Mouse (Mus musculus) stomach, embryonic 15.5 days (tissue): ENCODE measurements around the gene Incenp. TPM values are rescaled to one million over a fixed set of nuclear protein-coding genes. Genes with fewer than 3 reads are reported as not detected.
A peak's percentile ranks its signal among the peaks of the same experiment; 100 is the strongest.
"Not testable (repeated sequence)": the region's sequence is repeated elsewhere in the genome, so short reads cannot be mapped to it uniquely, and the experiment has no call there.

Experiments
- ATAC-seq: fragments of 200-750 bp; cut with Nextera tagmentation; 2 replicates; pipeline ENCODE4 v1.8.0; 2017; ENCODE audit warnings: low read depth, moderate number of reproducible peaks, moderate TSS enrichment; ENCODE audit not compliant: insufficient read depth, low FRiP score
- H3K27ac ChIP-seq: fragments of 300-500 bp; sonication (generic); 2 replicates; pipeline ENCODE4 v1.5.1; 2015; ENCODE audit warnings: mild to moderate bottlenecking, inconsistent platforms
- H3K27me3 ChIP-seq: fragments of 300-500 bp; sonication (generic); replicated peaks from 2 replicates; pipeline ENCODE4 v1.6.1; 2015; ENCODE audit warnings: inconsistent platforms
- H3K36me3 ChIP-seq: fragments of 300-500 bp; sonication (generic); 2 replicates; pipeline ENCODE4 v1.6.1; 2015; ENCODE audit warnings: inconsistent platforms
- H3K4me1 ChIP-seq: fragments of 300-500 bp; sonication (generic); 2 replicates; pipeline ENCODE4 v1.6.1; 2015; ENCODE audit warnings: inconsistent platforms
- H3K4me2 ChIP-seq: fragments of 300-500 bp; sonication (generic); 2 replicates; pipeline ENCODE4 v1.6.1; 2015; ENCODE audit warnings: mild to moderate bottlenecking, inconsistent platforms
- H3K4me3 ChIP-seq: fragments of 300-500 bp; sonication (generic); replicated peaks from 2 replicates; pipeline ENCODE4 v1.5.1; 2015; ENCODE audit warnings: inconsistent platforms
- H3K9ac ChIP-seq: fragments of 300-500 bp; sonication (generic); 2 replicates; pipeline ENCODE4 v1.6.1; 2015; ENCODE audit warnings: inconsistent platforms
- H3K9me3 ChIP-seq: fragments of 300-500 bp; sonication (generic); 2 replicates; pipeline ENCODE4 v1.6.1; 2016; ENCODE audit warnings: inconsistent platforms
- WGBS: fragments of 180-500 bp; shearing (Covaris S2); methylation state at CpG from one replicate; pipeline ENCODE4 v1.1.7; 2015; 5-methylcytosine and 5-hydroxymethylcytosine counted together
- polyA plus RNA-seq: library from polyadenylated mRNA; unstranded; fragments of >200 nt; fragmentation: Nextera tagmentation; extraction: Ambion mirVana; gene quantifications from 2 replicates; pipeline ENCODE4 v1.2.1, GENCODE M21; 2015

The Incenp gene
- polyA plus RNA-seq, 1 experiment from 2014 or later = 93.9 TPM

DNA sequence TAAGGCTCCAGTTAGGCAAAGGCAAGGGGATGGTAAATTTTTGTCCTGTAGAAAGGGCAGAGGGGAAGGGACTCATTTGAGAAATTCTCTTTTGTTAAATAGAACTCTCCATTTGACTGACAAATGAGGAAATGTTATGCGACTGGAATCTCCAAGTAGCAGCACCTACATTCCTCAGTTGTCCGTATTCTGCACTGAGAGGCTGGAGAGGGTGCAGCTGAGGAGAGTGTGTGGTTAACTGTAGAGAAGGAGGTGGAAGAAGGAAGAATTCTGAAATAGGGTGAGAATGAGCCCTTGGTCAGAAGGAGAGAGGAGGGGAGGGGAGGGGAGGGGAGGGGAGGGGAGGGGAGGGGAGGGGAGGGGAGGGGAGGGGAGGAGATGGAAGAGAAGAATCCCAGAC is 34.6 kb upstream of the Incenp start:
- Histone ChIP-seq H3K4me1 (0 out of 2 replicates have a peak, but pooled peaks cover 3% of the 10 kb centered on the region), H3K9ac (no peak overlapping the region), H3K27ac (no peak overlapping the region), H3K36me3 (no peaks in the 10 kb centered on the region), H3K4me2 (no peak overlapping the region), H3K4me3 (no peak overlapping the region), H3K9me3 (no peaks in the 10 kb centered on the region), H3K27me3 (no peaks in the 10 kb centered on the region)
- WGBS = 63% methylated on average over 2 of the region's 2 CpGs
- ATAC-seq = no peak

- WGBS = 73% methylated on average over 2 of the region's 2 CpGs
- H3K4me3 ChIP-seq, H3K27ac ChIP-seq, H3K9me3 ChIP-seq, H3K36me3 ChIP-seq, H3K9ac ChIP-seq, H3K27me3 ChIP-seq, H3K4me2 ChIP-seq, H3K4me1 ChIP-seq: not testable (repeated sequence)
- ATAC-seq = 0 out of 2 replicates have a peak, but pooled peaks have one; percentile 35
Measured at GRCm38 (mm10) chr19:9931167-9931607, 31.8 kb upstream of the Incenp start.

DNA sequence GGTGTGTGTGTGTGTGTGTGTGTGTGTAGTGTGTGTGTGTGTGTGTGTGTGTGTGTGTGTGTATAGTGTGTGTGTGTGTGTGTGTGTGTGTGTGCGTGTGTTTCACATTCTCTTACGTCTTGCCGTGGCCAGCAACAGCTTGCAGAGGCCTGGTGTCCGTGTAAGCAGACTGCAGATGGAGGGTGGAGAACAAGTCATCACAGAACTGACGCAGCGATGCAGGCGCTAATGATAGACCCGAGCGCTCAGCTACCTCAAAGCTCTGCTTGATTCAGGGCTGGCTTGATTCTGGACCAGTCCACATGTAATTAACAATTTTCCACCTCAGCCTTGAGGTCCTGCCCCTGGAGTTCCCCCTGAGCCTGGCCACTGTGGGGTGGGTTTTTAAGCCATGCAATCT is 28.7 kb upstream of the Incenp start:
- Histone ChIP-seq H3K27me3 (no peaks in the 10 kb centered on the region), H3K27ac (no peak overlapping the region), H3K4me3 (no peak overlapping the region), H3K4me1 (no peaks in the 10 kb centered on the region), H3K4me2 (no peak overlapping the region), H3K36me3 (no peaks in the 10 kb centered on the region), H3K9ac (no peak overlapping the region), H3K9me3 (no peaks in the 10 kb centered on the region)
- WGBS = 76% methylated on average over 9 of the region's 9 CpGs
- no peak for ATAC-seq

- no peak overlapping the region for H3K9ac ChIP-seq
- H3K4me2 ChIP-seq = 0 out of 2 replicates have a peak overlapping the region, but pooled peaks have one; percentile 8
- no peak for ATAC-seq
- WGBS = 48% methylated on average over 8 of the region's 8 CpGs
- no peak overlapping the region for H3K27ac ChIP-seq
- H3K4me3 ChIP-seq = no peak overlapping the region
- H3K27me3 ChIP-seq = no peaks in the 10 kb centered on the region
- H3K4me1 ChIP-seq = peaks cover 11% of the 10 kb centered on the region
- H3K36me3 ChIP-seq = no peaks in the 10 kb centered on the region
- no peaks in the 10 kb centered on the region for H3K9me3 ChIP-seq
Measured at GRCm38 (mm10) chr19:9924769-9925272, 25.5 kb upstream of the Incenp start.

- WGBS = 31% methylated on average over 13 of the region's 13 CpGs
- H3K27me3 ChIP-seq = no peaks in the 10 kb centered on the region
- no peak; the same call in 1 of the 2 replicates for ATAC-seq
- no peak overlapping the region for H3K4me3 ChIP-seq
- H3K36me3 ChIP-seq = no peaks in the 10 kb centered on the region
- H3K27ac ChIP-seq = no peak overlapping the region
- no peaks in the 10 kb centered on the region for H3K9me3 ChIP-seq
- H3K9ac ChIP-seq = no peak overlapping the region
- peaks cover 11% of the 10 kb centered on the region for H3K4me1 ChIP-seq
- H3K4me2 ChIP-seq = 0 out of 2 replicates have a peak overlapping the region, but pooled peaks have one; percentile 8
Measured at GRCm38 (mm10) chr19:9924034-9924768, 24.9 kb upstream of the Incenp start.

- no peak overlapping the region for H3K4me3 ChIP-seq
- H3K9ac ChIP-seq = no peak overlapping the region
- no peak overlapping the region for H3K4me2 ChIP-seq
- no peak overlapping the region for H3K27ac ChIP-seq
- ATAC-seq = no peak
- no peaks in the 10 kb centered on the region for H3K9me3 ChIP-seq
- no peaks in the 10 kb centered on the region for H3K36me3 ChIP-seq
- H3K4me1 ChIP-seq = peaks cover 11% of the 10 kb centered on the region
- H3K27me3 ChIP-seq = no peaks in the 10 kb centered on the region
Measured at GRCm38 (mm10) chr19:9923048-9923447, 23.7 kb upstream of the Incenp start.

DNA sequence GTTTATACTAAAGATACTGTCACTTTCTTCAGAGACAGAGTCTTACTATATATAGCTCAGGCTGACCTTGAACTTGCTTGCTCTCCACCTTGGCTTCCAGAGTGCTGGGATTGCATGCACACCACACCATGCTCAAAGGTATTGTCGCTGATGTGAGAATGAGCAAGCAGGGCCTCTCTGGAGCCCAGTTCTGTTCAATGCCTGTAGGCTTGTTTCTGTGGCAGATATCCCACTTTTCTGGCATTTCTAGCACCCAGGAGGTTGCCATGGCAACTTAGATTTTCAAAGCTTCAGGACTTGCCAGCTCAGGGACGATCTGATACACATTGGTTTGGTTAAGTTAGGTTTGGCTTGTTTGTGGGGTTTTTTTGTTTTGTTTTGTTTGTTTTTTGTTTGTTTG is 22.9 kb upstream of the Incenp start:
- no peak overlapping the region for H3K4me3 ChIP-seq
- H3K4me2 ChIP-seq = no peak overlapping the region
- peaks cover 11% of the 10 kb centered on the region for H3K4me1 ChIP-seq
- no peaks in the 10 kb centered on the region for H3K9me3 ChIP-seq
- ATAC-seq = no peak
- no peak overlapping the region for H3K9ac ChIP-seq
- H3K36me3 ChIP-seq = no peaks in the 10 kb centered on the region
- H3K27ac ChIP-seq = no peak overlapping the region
- 36% methylated on average over 2 of the region's 2 CpGs for WGBS
- H3K27me3 ChIP-seq = no peaks in the 10 kb centered on the region

DNA sequence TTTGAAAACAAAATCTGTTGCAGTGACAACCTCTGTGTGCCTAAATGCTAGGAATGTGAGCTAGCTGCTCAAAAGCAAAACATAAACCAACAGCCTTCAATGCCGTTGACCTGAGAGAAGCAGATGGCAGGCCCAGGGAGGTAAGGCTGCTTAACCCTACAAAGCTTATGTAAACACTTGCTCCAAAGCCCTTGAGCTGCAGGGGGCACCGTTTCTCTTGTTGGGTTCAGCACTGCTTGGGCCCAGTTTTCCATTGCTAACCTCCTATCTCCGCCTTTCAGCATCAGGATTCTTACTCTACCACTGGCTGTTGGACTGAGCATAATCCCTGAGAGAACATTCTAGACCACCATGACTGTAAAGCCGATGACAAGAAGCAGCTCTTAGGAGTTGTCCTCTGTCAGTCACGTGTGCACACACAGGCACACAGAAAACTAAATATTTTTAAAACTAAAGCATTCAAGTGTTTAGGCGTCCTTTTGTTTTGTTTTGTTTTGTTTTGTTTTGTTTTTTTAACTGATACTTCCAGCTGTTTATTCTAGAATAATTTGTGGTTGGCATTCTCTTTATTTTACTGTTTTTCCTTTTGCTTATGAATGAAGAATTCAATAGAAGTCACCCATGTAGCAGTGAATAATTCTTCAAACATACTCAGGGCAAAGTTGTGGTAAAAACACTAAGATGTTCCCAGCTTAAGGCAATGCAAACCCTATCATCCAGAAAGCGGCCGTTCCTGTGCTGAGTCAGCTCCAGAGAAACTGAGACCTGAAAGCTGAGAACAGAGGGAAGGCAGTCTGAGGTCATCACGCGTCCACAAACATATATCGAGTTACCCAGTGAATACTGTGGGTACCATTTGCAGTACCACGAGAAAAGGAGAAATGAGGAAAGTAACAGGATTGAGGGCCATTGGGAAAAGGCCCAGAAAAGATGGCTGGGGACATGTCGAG is 21.8 kb upstream of the Incenp start:
- Histone ChIP-seq H3K36me3 (no peaks in the 10 kb centered on the region), H3K27me3 (no peaks in the 10 kb centered on the region), H3K4me3 (no peak overlapping the region), H3K9me3 (no peaks in the 10 kb centered on the region), H3K4me2 (no peak overlapping the region), H3K9ac (no peak overlapping the region), H3K4me1 (peaks cover 11% of the 10 kb centered on the region), H3K27ac (no peak overlapping the region)
- no peak for ATAC-seq
- WGBS = 47% methylated on average over 13 of the region's 13 CpGs

DNA sequence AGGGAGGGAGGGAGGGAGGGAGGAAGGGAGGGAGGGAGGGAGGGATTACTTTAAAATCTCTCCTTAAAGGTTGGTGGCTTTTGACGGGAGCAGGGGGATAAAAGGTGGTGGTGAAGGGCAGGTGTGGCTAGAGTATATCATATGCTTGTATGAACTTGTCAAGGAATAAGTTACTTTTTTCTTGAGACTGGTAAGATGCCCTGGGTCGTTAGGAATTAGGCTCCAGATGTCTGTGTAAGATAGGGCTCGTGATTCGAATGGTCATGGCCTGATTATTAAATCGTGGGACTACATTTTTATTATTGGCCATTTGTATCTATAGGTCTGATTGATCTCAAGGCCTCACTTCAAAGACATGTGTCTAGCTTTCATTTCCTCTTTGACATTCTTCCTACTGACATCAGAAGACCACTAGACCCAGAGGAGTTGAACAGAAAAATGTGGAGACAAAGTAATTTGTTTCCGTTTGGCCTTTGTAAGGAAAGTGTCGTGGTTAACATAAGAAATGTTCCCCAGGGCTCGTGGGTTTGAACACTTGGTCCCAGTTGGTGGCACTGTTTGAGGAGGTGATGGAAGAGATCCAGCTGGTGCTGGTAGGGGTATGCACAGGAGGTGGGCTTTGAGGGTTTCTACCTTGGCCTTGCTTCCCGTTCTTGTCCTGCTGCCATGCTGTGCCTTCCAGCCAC is 19.0 kb upstream of the Incenp start:
- no peaks in the 10 kb centered on the region for H3K27me3 ChIP-seq
- no peaks in the 10 kb centered on the region for H3K9me3 ChIP-seq
- no peak overlapping the region for H3K4me3 ChIP-seq
- no peak overlapping the region for H3K9ac ChIP-seq
- H3K27ac ChIP-seq = no peak overlapping the region
- WGBS = 59% methylated on average over 9 of the region's 9 CpGs
- no peaks in the 10 kb centered on the region for H3K36me3 ChIP-seq
- ATAC-seq = no peak
- H3K4me1 ChIP-seq = peaks cover 11% of the 10 kb centered on the region
- H3K4me2 ChIP-seq = no peak overlapping the region

DNA sequence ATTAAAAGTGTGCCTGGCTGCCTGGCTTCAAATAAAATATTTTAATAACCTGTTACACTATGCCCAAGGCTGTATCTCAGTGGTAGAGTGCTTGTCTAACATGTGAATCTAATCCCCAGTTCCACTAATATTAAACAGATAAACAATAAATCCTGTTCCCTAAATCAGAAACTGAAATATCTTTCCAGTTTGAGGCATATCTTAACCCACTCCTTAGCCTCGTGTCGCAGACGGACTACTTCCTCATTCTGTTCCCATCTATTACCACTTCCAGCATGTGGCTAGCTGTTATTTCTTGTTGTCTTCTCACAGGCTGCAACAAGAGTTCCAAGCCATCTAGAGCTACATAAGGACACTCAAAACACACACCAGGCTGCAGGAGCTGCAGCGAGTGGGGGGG is 18.4 kb upstream of the Incenp start:
- H3K27me3 ChIP-seq = no peaks in the 10 kb centered on the region
- H3K4me3 ChIP-seq = no peak overlapping the region
- H3K9ac ChIP-seq = no peak overlapping the region
- no peaks in the 10 kb centered on the region for H3K36me3 ChIP-seq
- H3K4me2 ChIP-seq = no peak overlapping the region
- H3K9me3 ChIP-seq = no peaks in the 10 kb centered on the region
- ATAC-seq = no peak
- peaks cover 11% of the 10 kb centered on the region for H3K4me1 ChIP-seq
- WGBS = 57% methylated on average over 3 of the region's 4 CpGs
- H3K27ac ChIP-seq = no peak overlapping the region; the same call in 1 of the 2 replicates

DNA sequence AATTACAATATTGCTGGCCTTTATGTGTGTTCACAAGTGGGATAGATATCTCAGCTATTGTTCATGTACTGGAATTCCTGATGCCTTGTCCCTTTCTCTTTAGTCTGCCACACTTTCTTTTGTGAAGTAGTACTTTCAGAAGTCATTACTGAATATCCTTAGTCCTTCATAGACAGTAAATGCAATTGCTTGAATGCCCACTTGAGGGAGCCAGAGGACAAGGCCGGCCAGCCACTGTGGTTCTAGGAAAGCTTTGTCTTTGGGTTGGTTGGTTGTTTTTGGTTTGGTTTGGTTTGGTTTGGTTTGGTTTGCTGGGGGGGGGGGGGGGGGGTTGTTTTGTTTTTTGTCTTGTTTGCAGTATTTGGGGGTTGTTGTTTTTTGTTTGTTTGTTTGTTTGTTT is 16.6 kb upstream of the Incenp start:
- Histone ChIP-seq H3K4me3 (no peak overlapping the region), H3K9ac (no peak overlapping the region), H3K36me3 (no peaks in the 10 kb centered on the region), H3K27me3 (no peaks in the 10 kb centered on the region), H3K4me2 (no peak overlapping the region), H3K4me1 (peaks cover 5% of the 10 kb centered on the region; the same call in 1 of the 2 replicates), H3K9me3 (no peaks in the 10 kb centered on the region), H3K27ac (no peak overlapping the region)
- WGBS = 3% methylated on average over 1 of the region's 1 CpGs
- no peak for ATAC-seq
